Comparison of ENCODE assay signal across 12 mouse cellular contexts in genomic region chr1:85810343-85810742, GRCm38 (mm10). TPM values are rescaled to one million over a fixed set of nuclear protein-coding genes. Genes with fewer than 3 reads are reported as not detected.
DNase-seq lines count a peak whose midpoint lies in the region; ATAC-seq and TF ChIP-seq lines count a peak whose summit lies in the region.
"Had no signal": no experiment of that assay in that cellular context is flagged by ENCODE, and none has a peak within 500 bp of the region (broad histone marks: within the 10 kb centered on the region; RNA-seq: fewer than 3 reads in every experiment).

No protein-coding gene starts in this region.

- H3K9me3 ChIP-seq in embryonic facial prominence, embryonic 14.5 days (ENCODE audit: control insufficient read depth, low read length): no peaks in the 10 kb centered on the region
- no peaks in the 10 kb centered on the region for H3K9me3 ChIP-seq in embryonic facial prominence, embryonic 10.5 days
- no peaks in the 10 kb centered on the region for H3K9me3 ChIP-seq in liver, postnatal 0 days (ENCODE audit: low read length)
- H3K9me3 ChIP-seq in forebrain, embryonic 14.5 days (replicated peaks; ENCODE audit: control insufficient read depth, low read length): no peaks in the 10 kb centered on the region
- no peaks in the 10 kb centered on the region for H3K9me3 ChIP-seq in midbrain, embryonic 15.5 days
- H3K9me3 ChIP-seq: limb, embryonic 12.5 days; megakaryocyte, embryonic 14.5 days; neural tube, embryonic 12.5 days had no signal

- TF ChIP-seq CTCF in liver, adult 2 months (IDR thresholded peaks at IDR 0.05; ENCODE audit: low read depth, low read length): no peak
- TF ChIP-seq CTCF in liver, postnatal 0 days (IDR thresholded peaks at IDR 0.05; ENCODE audit: low read depth): no peak
- no peak for TF ChIP-seq CTCF in cerebellum, adult 2 months (IDR thresholded peaks at IDR 0.05; ENCODE audit: borderline replicate concordance, insufficient read depth, low read depth, low read length)

- H3K9ac ChIP-seq in embryonic facial prominence, embryonic 14.5 days (ENCODE audit: low read depth, low read length): no peak overlapping the region
- no peak overlapping the region for H3K9ac ChIP-seq in liver, adult 2 months (ENCODE audit: low read depth, low read length)
- no peak overlapping the region for H3K9ac ChIP-seq in liver, postnatal 0 days (replicated peaks)
- H3K9ac ChIP-seq in forebrain, embryonic 14.5 days (ENCODE audit: low read length): no peak overlapping the region
- H3K9ac ChIP-seq in midbrain, embryonic 15.5 days: no peak overlapping the region
- H3K9ac ChIP-seq: limb, embryonic 12.5 days; neural tube, embryonic 12.5 days had no signal

- H3K4me3 ChIP-seq in embryonic facial prominence, embryonic 14.5 days (ENCODE audit: low read depth, low read length): no peak overlapping the region
- no peak overlapping the region for H3K4me3 ChIP-seq in embryonic facial prominence, embryonic 10.5 days
- no peak overlapping the region for H3K4me3 ChIP-seq in liver, adult 2 months (ENCODE audit: insufficient read depth, low read depth, low read length)
- no peak overlapping the region for H3K4me3 ChIP-seq in liver, postnatal 0 days (ENCODE audit: low read depth, low read length)
- no peak overlapping the region for H3K4me3 ChIP-seq in cerebellum, adult 2 months (replicated peaks; ENCODE audit: insufficient read depth, low read depth, low read length)
- no peak overlapping the region for H3K4me3 ChIP-seq in forebrain, embryonic 14.5 days (ENCODE audit: low read depth, low read length)
- H3K4me3 ChIP-seq in midbrain, embryonic 15.5 days: no peak overlapping the region
- H3K4me3 ChIP-seq: limb, embryonic 12.5 days; megakaryocyte, embryonic 14.5 days; neural tube, embryonic 12.5 days had no signal

- H3K27ac ChIP-seq in embryonic facial prominence, embryonic 14.5 days (replicated peaks; ENCODE audit: low read depth, low read length): no peak overlapping the region
- no peak overlapping the region for H3K27ac ChIP-seq in embryonic facial prominence, embryonic 10.5 days (replicated peaks)
- H3K27ac ChIP-seq in liver, adult 2 months (replicated peaks; ENCODE audit: insufficient read depth, low read depth, low read length): no peak overlapping the region
- H3K27ac ChIP-seq in liver, postnatal 0 days (ENCODE audit: low read depth): no peak overlapping the region
- H3K27ac ChIP-seq in cerebellum, adult 2 months (ENCODE audit: insufficient read depth, low read length): no peak overlapping the region
- no peak overlapping the region for H3K27ac ChIP-seq in forebrain, embryonic 14.5 days (ENCODE audit: low read depth, low read length)
- H3K27ac ChIP-seq in midbrain, embryonic 15.5 days: no peak overlapping the region
- H3K27ac ChIP-seq: limb, embryonic 12.5 days; neural tube, embryonic 12.5 days had no signal

- DNase-seq in embryonic facial prominence, embryonic 14.5 days (ENCODE audit: low spot score): peak; percentile 26
- no peak for DNase-seq in embryonic facial prominence, embryonic 10.5 days (ENCODE audit: low spot score)
- peak; percentile 54 for DNase-seq in liver, adult 2 months (ENCODE audit: extremely low read depth, low read depth, low spot score)
- no peak for DNase-seq in liver, postnatal 0 days
- DNase-seq in cerebellum, adult 2 months: peak; percentile 37 to 70
- DNase-seq in heart, postnatal 36 days: peak; percentile 26 to 35
- DNase-seq in forebrain, embryonic 14.5 days (ENCODE audit: low spot score): no peak

- peak; percentile 26; the same call in 1 of the 2 replicates for ATAC-seq in embryonic facial prominence, embryonic 14.5 days (ENCODE audit: low read depth)
- ATAC-seq in liver, postnatal 0 days: no peak
- ATAC-seq in forebrain, embryonic 14.5 days: no peak
- ATAC-seq in midbrain, embryonic 15.5 days (replicated peaks): no peak
- ATAC-seq: Patski had no signal

- intact Hi-C loops in heart, postnatal 36 days (cut with DNase I): no loop called here

- H3K36me3 ChIP-seq in embryonic facial prominence, embryonic 14.5 days (ENCODE audit: control insufficient read depth, insufficient read depth, low read length): no peaks in the 10 kb centered on the region
- 0 out of 2 replicates have a peak, but pooled peaks cover under 1% of the 10 kb centered on the region for H3K36me3 ChIP-seq in embryonic facial prominence, embryonic 10.5 days (replicated peaks)
- H3K36me3 ChIP-seq in liver, adult 2 months (ENCODE audit: control insufficient read depth, insufficient read depth, low read length): no peaks in the 10 kb centered on the region
- H3K36me3 ChIP-seq in liver, postnatal 0 days (replicated peaks; ENCODE audit: insufficient read depth, low read length): 0 out of 2 replicates have a peak, but pooled peaks cover 2% of the 10 kb centered on the region
- H3K36me3 ChIP-seq in forebrain, embryonic 14.5 days (ENCODE audit: control insufficient read depth, insufficient read depth, low read length): no peaks in the 10 kb centered on the region
- H3K36me3 ChIP-seq in midbrain, embryonic 15.5 days (replicated peaks): no peaks in the 10 kb centered on the region
- H3K36me3 ChIP-seq: limb, embryonic 12.5 days; neural tube, embryonic 12.5 days had no signal

- WGBS in embryonic facial prominence, embryonic 14.5 days: 56% methylated on average over 2 of the region's 2 CpGs
- 84% methylated on average over 2 of the region's 2 CpGs for WGBS in embryonic facial prominence, embryonic 10.5 days
- 19% methylated on average over 2 of the region's 2 CpGs for WGBS in liver, adult 2 months
- WGBS in liver, postnatal 0 days (ENCODE audit: insufficient replicate concordance): 62% methylated on average over 2 of the region's 2 CpGs
- WGBS in cerebellum, adult 2 months: 43% methylated on average over 2 of the region's 2 CpGs
- 90% methylated on average over 2 of the region's 2 CpGs for WGBS in forebrain, embryonic 14.5 days
- 82% methylated on average over 2 of the region's 2 CpGs for WGBS in midbrain, embryonic 15.5 days

- no peak for TF ChIP-seq EP300 in liver, postnatal 0 days (IDR thresholded peaks at IDR 0.05; ENCODE audit: low read depth)

- H3K79me2 ChIP-seq in liver, adult 2 months (ENCODE audit: control insufficient read depth, insufficient read depth, low read length): peaks cover 37% of the 10 kb centered on the region

- H3K4me1 ChIP-seq in embryonic facial prominence, embryonic 14.5 days (ENCODE audit: control insufficient read depth, insufficient read depth, low read length): peaks cover 17% of the 10 kb centered on the region
- H3K4me1 ChIP-seq in embryonic facial prominence, embryonic 10.5 days: 0 out of 2 replicates have a peak, but pooled peaks cover 2% of the 10 kb centered on the region
- peaks cover 18% of the 10 kb centered on the region for H3K4me1 ChIP-seq in liver, adult 2 months (ENCODE audit: control insufficient read depth, insufficient read depth, low read length)
- peaks cover 25% of the 10 kb centered on the region for H3K4me1 ChIP-seq in liver, postnatal 0 days (ENCODE audit: insufficient read depth)
- H3K4me1 ChIP-seq in cerebellum, adult 2 months (ENCODE audit: control insufficient read depth, insufficient read depth, low read length): peaks cover 9% of the 10 kb centered on the region; the same call in 1 of the 2 replicates
- H3K4me1 ChIP-seq in forebrain, embryonic 14.5 days (ENCODE audit: control insufficient read depth, insufficient read depth, low read length): no peaks in the 10 kb centered on the region
- peaks cover 7% of the 10 kb centered on the region; the same call in 1 of the 2 replicates for H3K4me1 ChIP-seq in midbrain, embryonic 15.5 days
- H3K4me1 ChIP-seq: neural tube, embryonic 12.5 days had no signal

- no peaks in the 10 kb centered on the region for H3K27me3 ChIP-seq in embryonic facial prominence, embryonic 14.5 days (replicated peaks; ENCODE audit: control insufficient read depth, insufficient read depth, low read length)
- no peaks in the 10 kb centered on the region for H3K27me3 ChIP-seq in embryonic facial prominence, embryonic 10.5 days (replicated peaks; ENCODE audit: low read depth, poor library complexity, severe bottlenecking)
- H3K27me3 ChIP-seq in liver, adult 2 months (ENCODE audit: control insufficient read depth, insufficient read depth, low read length): no peaks in the 10 kb centered on the region
- no peaks in the 10 kb centered on the region for H3K27me3 ChIP-seq in liver, postnatal 0 days (ENCODE audit: insufficient read depth, low read length)
- no peaks in the 10 kb centered on the region for H3K27me3 ChIP-seq in cerebellum, adult 2 months (ENCODE audit: control insufficient read depth, insufficient read depth, low read length)
- no peaks in the 10 kb centered on the region for H3K27me3 ChIP-seq in forebrain, embryonic 14.5 days (replicated peaks; ENCODE audit: control insufficient read depth, insufficient read depth, low read length)
- no peaks in the 10 kb centered on the region for H3K27me3 ChIP-seq in midbrain, embryonic 15.5 days (replicated peaks)
- H3K27me3 ChIP-seq: limb, embryonic 12.5 days; megakaryocyte, embryonic 14.5 days; neural tube, embryonic 12.5 days; Patski had no signal

- H3K4me2 ChIP-seq in embryonic facial prominence, embryonic 14.5 days (ENCODE audit: low read depth, low read length): no peak overlapping the region
- no peak overlapping the region for H3K4me2 ChIP-seq in liver, postnatal 0 days (ENCODE audit: low read depth, low read length)
- H3K4me2 ChIP-seq in forebrain, embryonic 14.5 days (ENCODE audit: low read length): no peak overlapping the region
- no peak overlapping the region for H3K4me2 ChIP-seq in midbrain, embryonic 15.5 days
- H3K4me2 ChIP-seq: limb, embryonic 12.5 days; neural tube, embryonic 12.5 days had no signal

- no peak for TF ChIP-seq POLR2A in liver, adult 2 months (IDR thresholded peaks at IDR 0.05; ENCODE audit: extremely low read depth, insufficient read depth, low read length)
- no peak for TF ChIP-seq POLR2A in cerebellum, adult 2 months (IDR thresholded peaks at IDR 0.05; ENCODE audit: borderline replicate concordance, insufficient read depth, low read length)

RNA-seq across cellular contexts. Expression of gene Cab39, which starts 17.1 kb away (rescaled TPM):
- polyA plus RNA-seq in embryonic facial prominence, embryonic 14.5 days (2014; fragmentation: Nextera tagmentation; extraction: Ambion mirVana): 45.1 and 45.2 TPM in 2 replicates
- polyA plus RNA-seq in embryonic facial prominence, embryonic 10.5 days (2016; fragmentation: Nextera tagmentation; extraction: Ambion mirVana): 33.6 and 34.2 TPM in 2 replicates
- total RNA-seq in liver, adult 2 months (2014; rRNA removed): 51.5 and 54.0 TPM in 2 replicates
- polyA plus RNA-seq in liver, adult 2 months (2012; rRNA removed): 17.5 and 18.0 TPM in 2 replicates
- 13.9 and 14.8 TPM in 2 replicates for polyA plus RNA-seq in liver, postnatal 0 days (2015; fragmentation: Nextera tagmentation; extraction: Ambion mirVana)
- polyA plus RNA-seq in cerebellum, adult 2 months (2012; rRNA removed): 121 and 127 TPM in 2 replicates
- 100 to 1,000 TPM; 110 to 111 TPM for total RNA-seq in heart, postnatal 36 days (2021)
- 62.9 and 74.3 TPM in 2 replicates for polyA plus RNA-seq in forebrain, embryonic 14.5 days (2014; fragmentation: Nextera tagmentation; extraction: Ambion mirVana)
- 53.1 and 54.5 TPM in 2 replicates for polyA plus RNA-seq in midbrain, embryonic 15.5 days (2015; fragmentation: Nextera tagmentation; extraction: Ambion mirVana)

RNA-seq across cellular contexts. Expression of gene A630001G21Rik, which starts 31.9 kb away (rescaled TPM):
- polyA plus RNA-seq in embryonic facial prominence, embryonic 14.5 days (2014; fragmentation: Nextera tagmentation; extraction: Ambion mirVana): 1.7 and 2.5 TPM in 2 replicates
- 0.59 and 0.92 TPM in 2 replicates for polyA plus RNA-seq in embryonic facial prominence, embryonic 10.5 days (2016; fragmentation: Nextera tagmentation; extraction: Ambion mirVana)
- 0.37 and 1.5 TPM in 2 replicates for total RNA-seq in liver, adult 2 months (2014; rRNA removed)
- polyA plus RNA-seq in liver, adult 2 months (2012; rRNA removed): 0.36 and 0.77 TPM in 2 replicates
- 3.6 and 3.8 TPM in 2 replicates for polyA plus RNA-seq in liver, postnatal 0 days (2015; fragmentation: Nextera tagmentation; extraction: Ambion mirVana)
- 0.30 and 0.49 TPM in 2 replicates for polyA plus RNA-seq in cerebellum, adult 2 months (2012; rRNA removed)
- under 1 TPM; 0.24 to 0.36 TPM for total RNA-seq in heart, postnatal 36 days (2021)
- 0.33 and 0.48 TPM in 2 replicates for polyA plus RNA-seq in forebrain, embryonic 14.5 days (2014; fragmentation: Nextera tagmentation; extraction: Ambion mirVana)
- polyA plus RNA-seq in midbrain, embryonic 15.5 days (2015; fragmentation: Nextera tagmentation; extraction: Ambion mirVana): 0.19 and 0.56 TPM in 2 replicates

Comparison
In these comparisons a context has a peak if more than half of its experiments do, and no peak if none do; other contexts are left out.
1. DNase-seq: peak in embryonic facial prominence, embryonic 14.5 days (single experiment), liver, adult 2 months (single experiment), cerebellum, adult 2 months (2 of 2) and heart, postnatal 36 days (2 of 2); none in embryonic facial prominence, embryonic 10.5 days (single experiment), liver, postnatal 0 days (single experiment) and forebrain, embryonic 14.5 days (single experiment).